Mouse (Mus musculus) CH12.LX (cell line): ENCODE data around the gene Mea1. TPM values are rescaled to one million over a fixed set of nuclear protein-coding genes. Genes with fewer than 3 reads are reported as not detected.

Source experiments
- DNase-seq: peaks from one replicate; pipeline ENCODE4 v3.0.0-alpha.2; 2013; ENCODE audit errors: extremely low read depth
- H3K27ac ChIP-seq: 2 replicates; pipeline ENCODE4 v1.5.1; 2012; ENCODE audit warnings: low read depth, mild to moderate bottlenecking, control low read depth, moderate library complexity; ENCODE audit not compliant: insufficient read depth
- H3K27me3 ChIP-seq: replicated peaks from 2 replicates; pipeline ENCODE3; 2012; ENCODE audit warnings: inconsistent platforms
- H3K36me3 ChIP-seq, 2 experiments: replicated peaks in 1 of 2; 2 replicates each; pipeline versions ENCODE3 to v1.6.1; 2012; ENCODE audit warnings: inconsistent platforms in 1 of 2, low read length in 1 of 2, mild to moderate bottlenecking in 1 of 2, mixed read lengths in 1 of 2, moderate library complexity in 1 of 2; ENCODE audit not compliant: control insufficient read depth in 1 of 2, insufficient read depth in 1 of 2
- H3K4me1 ChIP-seq, 2 experiments: 2 replicates each; pipeline ENCODE4 v1.6.1; 2012; ENCODE audit warnings: inconsistent platforms in 1 of 2, moderate library complexity in 1 of 2; ENCODE audit not compliant: insufficient read depth in 2 of 2, control insufficient read depth in 1 of 2
- H3K4me2 ChIP-seq: 2 replicates; pipeline ENCODE4 v1.6.1; 2012; ENCODE audit warnings: low read depth, mild to moderate bottlenecking, control low read depth; ENCODE audit not compliant: poor library complexity, insufficient read depth, severe bottlenecking
- H3K4me3 ChIP-seq, 3 experiments: fragments of 150-350 bp in 1 of 3; sonication (generic) in 1 of 3; replicated peaks in 1 of 3; 2 replicates each; pipeline versions ENCODE3 to v1.5.1; 2011 to 2012; ENCODE audit warnings: low read depth in 2 of 3, low read length in 2 of 3, mild to moderate bottlenecking in 2 of 3, moderate library complexity in 2 of 3, control low read depth in 1 of 3, improper control_type of control experiment in 1 of 3, inconsistent platforms in 1 of 3, mixed read lengths in 1 of 3; ENCODE audit not compliant: poor library complexity in 1 of 3
- H3K79me2 ChIP-seq: replicated peaks from 2 replicates; pipeline ENCODE4 v1.6.1; 2012; ENCODE audit warnings: mild to moderate bottlenecking, moderate library complexity; ENCODE audit not compliant: control insufficient read depth, poor library complexity, insufficient read depth, severe bottlenecking; ENCODE audit errors: extremely low read depth
- H3K9ac ChIP-seq: 2 replicates; pipeline ENCODE4 v1.6.1; 2012; ENCODE audit warnings: low read depth, mild to moderate bottlenecking, control low read depth, moderate library complexity; ENCODE audit not compliant: insufficient read depth
- H3K9me3 ChIP-seq: replicated peaks from 2 replicates; pipeline ENCODE3; 2012; ENCODE audit warnings: low read length, inconsistent platforms, mixed read lengths
- BHLHE40 ChIP-seq: IDR thresholded peaks from 2 replicates; pipeline ENCODE4 v1.6.1; 2011; ENCODE audit warnings: mild to moderate bottlenecking, low read depth, low read length, improper control_type of control experiment
- CHD1 ChIP-seq: IDR thresholded peaks from 2 replicates; pipeline ENCODE4 v1.6.1; 2012; ENCODE audit warnings: low read depth, low read length, improper control_type of control experiment, inconsistent platforms
- CHD2 ChIP-seq: IDR thresholded peaks from 2 replicates; pipeline ENCODE4 v1.6.1; 2011; ENCODE audit warnings: low read length, improper control_type of control experiment
- CTCF ChIP-seq, 2 experiments: IDR thresholded peaks in 1 of 2; conservative IDR thresholded peaks in 1 of 2; 2 replicates each; pipeline ENCODE4 v1.5.1; 2011 to 2012; ENCODE audit warnings: low read depth in 2 of 2, low read length in 2 of 2, improper control_type of control experiment in 1 of 2, inconsistent platforms in 1 of 2, mild to moderate bottlenecking in 1 of 2, moderate library complexity in 1 of 2
- IRF4 ChIP-seq: IDR thresholded peaks from 2 replicates; pipeline ENCODE4 v1.6.1; 2014; ENCODE audit warnings: low read depth, mild to moderate bottlenecking, inconsistent platforms, low read length, improper control_type of control experiment
- JUN ChIP-seq: IDR thresholded peaks from 2 replicates; pipeline ENCODE4 v1.6.1; 2011; ENCODE audit warnings: low read depth, mild to moderate bottlenecking, low read length, improper control_type of control experiment, moderate library complexity; ENCODE audit not compliant: insufficient read depth
- MAX ChIP-seq: IDR thresholded peaks from 2 replicates; pipeline ENCODE4 v1.6.1; 2011; ENCODE audit warnings: low read length, improper control_type of control experiment
- MEF2A ChIP-seq: IDR thresholded peaks from 2 replicates; pipeline ENCODE4 v1.6.1; 2014; ENCODE audit warnings: low read depth, mild to moderate bottlenecking, inconsistent platforms, low read length, improper control_type of control experiment, borderline replicate concordance
- MXI1 ChIP-seq: IDR thresholded peaks from 2 replicates; pipeline ENCODE4 v1.6.1; 2011; ENCODE audit warnings: mild to moderate bottlenecking, low read depth, low read length, improper control_type of control experiment
- NRF1 ChIP-seq: IDR thresholded peaks from 2 replicates; pipeline ENCODE4 v1.6.1; 2014; ENCODE audit warnings: low read depth, mild to moderate bottlenecking, inconsistent platforms, low read length, improper control_type of control experiment, moderate library complexity
- PAX5 ChIP-seq: IDR thresholded peaks from 2 replicates; pipeline ENCODE4 v1.6.1; 2012; ENCODE audit warnings: low read length, inconsistent platforms, mixed read lengths
- RCOR1 ChIP-seq: conservative IDR thresholded peaks from 2 replicates; pipeline ENCODE4 v1.6.1; 2012; ENCODE audit warnings: low read depth, mild to moderate bottlenecking, inconsistent platforms, low read length, improper control_type of control experiment
- TBP ChIP-seq: conservative IDR thresholded peaks from 2 replicates; pipeline ENCODE4 v1.6.1; 2011; ENCODE audit warnings: low read depth, low read length, improper control_type of control experiment
- TCF12 ChIP-seq: IDR thresholded peaks from 2 replicates; pipeline ENCODE4 v1.6.1; 2014; ENCODE audit warnings: low read depth, mild to moderate bottlenecking, inconsistent platforms, low read length, improper control_type of control experiment
- USF1 ChIP-seq: IDR thresholded peaks from 2 replicates; pipeline ENCODE4 v1.6.1; 2014; ENCODE audit warnings: low read depth, mild to moderate bottlenecking, inconsistent platforms, low read length, improper control_type of control experiment
- ZC3H11A ChIP-seq: IDR thresholded peaks from 2 replicates; pipeline ENCODE4 v1.6.1; 2012; ENCODE audit warnings: low read depth, mild to moderate bottlenecking, inconsistent platforms, low read length, improper control_type of control experiment
- ZMIZ1 ChIP-seq: IDR thresholded peaks from 2 replicates; pipeline ENCODE4 v1.6.1; 2012; ENCODE audit warnings: low read depth, mild to moderate bottlenecking, inconsistent platforms, low read length, improper control_type of control experiment
- ZNF384 ChIP-seq: IDR thresholded peaks from 2 replicates; pipeline ENCODE4 v1.6.1; 2012; ENCODE audit warnings: low read depth, low read length, improper control_type of control experiment, inconsistent platforms
- dilution Hi-C: fragments of 300-500 bp; cut with MboI; formaldehyde crosslinking; loops from 2 replicates; pipeline ENCODE4 v1.14.3; 2020; ENCODE audit warnings: low sequenced_read_pairs; ENCODE audit not compliant: extremely low pct_unique_long_range_greater_than_20kb, extremely low pct_ligation_motif_present
- in situ Hi-C: fragments of 300-500 bp; cut with MboI; formaldehyde crosslinking; loops from 3 replicates; pipeline ENCODE4 v1.14.3; 2019; ENCODE audit warnings: low sequenced_read_pairs, low pct_ligation_motif_present, low pct_unique_long_range_greater_than_20kb, mixed read lengths
- polyA plus RNA-seq: library from polyadenylated mRNA; unstranded; fragments of >175 nt; gene quantifications from 2 replicates; pipeline ENCODE4 v1.2.1, GENCODE M21; 2012; ENCODE audit warnings: low read depth; ENCODE audit not compliant: insufficient read length
- total RNA-seq, 2 experiments: library from RNA; depleted of rRNA; stranded (reverse); fragments of 300-350 nt in 1 of 2; fragments of >200 nt in 1 of 2; gene quantifications; 2 replicates each; pipeline ENCODE4 v1.2.3; 2012 to 2014

The Mea1 gene
- total and polyA plus RNA-seq, 3 experiments = 68.3 to 106 (median 86.1) TPM

DNA sequence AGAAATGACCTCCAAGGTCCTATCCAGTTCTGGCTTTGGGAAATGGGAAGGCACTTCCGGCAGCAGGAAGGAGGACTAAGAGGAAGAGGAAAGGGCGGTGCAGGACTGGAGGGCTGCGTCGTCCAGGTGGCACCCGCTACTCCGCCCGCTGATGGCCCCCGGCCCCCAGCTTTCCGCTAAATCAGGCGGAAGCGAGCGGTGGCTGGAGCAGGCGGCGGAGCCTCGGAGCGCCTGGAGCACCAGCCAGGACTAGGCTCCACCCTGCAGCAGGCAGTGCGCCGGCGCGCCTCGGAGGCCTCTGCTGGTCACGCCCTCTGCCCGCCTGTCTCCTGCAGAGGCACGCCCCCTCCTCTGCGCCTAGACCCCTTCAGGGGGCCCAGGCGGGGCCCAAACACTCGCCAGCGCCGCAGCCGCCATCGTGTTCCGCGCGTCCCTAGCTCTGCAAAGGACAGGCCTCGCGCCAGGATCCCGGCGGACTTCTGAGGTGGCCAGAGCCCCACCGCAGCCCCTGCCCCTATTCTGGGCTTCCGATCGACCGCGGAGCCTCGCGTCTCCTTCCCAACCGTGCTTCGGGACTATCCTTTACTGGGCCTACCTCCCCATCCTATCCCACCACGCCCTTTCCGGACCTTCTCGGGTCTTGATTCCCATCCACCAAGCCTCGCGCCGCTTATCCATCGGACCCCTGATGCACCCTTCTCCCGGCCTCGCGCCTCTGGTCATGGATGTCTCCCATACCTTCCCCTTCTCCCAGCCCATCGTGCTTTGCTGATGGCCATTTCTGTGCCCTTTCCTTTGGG is 28.2 kb upstream of the Mea1 start, which contains the start of gene Cul7 (continued):
- peak; percentile 71; the same call in 1 of the 2 replicates for TF ChIP-seq TCF12
- TF ChIP-seq MXI1 = peak; percentile 73
- no peak for TF ChIP-seq MEF2A
- TF ChIP-seq RCOR1 = no peak
- TF ChIP-seq MAX = peak; percentile 26; the same call in 1 of the 2 replicates
- no peak for TF ChIP-seq CTCF (conservative IDR thresholded peaks at IDR 0.05 in 1 of 2, IDR thresholded peaks at IDR 0.05 in 1 of 2; ENCODE audit: low read depth in 2 of 2, low read length in 2 of 2)
- TF ChIP-seq CHD2 = no peak
- TF ChIP-seq TBP = peak; percentile 77
- TF ChIP-seq BHLHE40 = no peak; the same call in 1 of the 2 replicates
- no peak for TF ChIP-seq USF1
- no peak for TF ChIP-seq JUN

- peaks cover 46 to 69% of the 10 kb centered on the region in 2 experiments for H3K36me3 ChIP-seq
- dilution Hi-C loops (no loop called here), in situ Hi-C loops (loop anchor here (5.0 kb wide), 2 partner anchors 61 to 121 kb away; partner anchors contain the start of genes 2310039H08Rik and Pex6)
- no peaks in the 10 kb centered on the region for H3K27me3 ChIP-seq
- peak overlapping the region; percentile 95 for H3K9ac ChIP-seq
- peaks cover 28% of the 10 kb centered on the region for H3K79me2 ChIP-seq
- no peak for DNase-seq
- H3K4me1 ChIP-seq = peaks cover 9 to 50% of the 10 kb centered on the region in 2 experiments
- peaks cover 5% of the 10 kb centered on the region for H3K9me3 ChIP-seq
- peak overlapping the region; percentile 30 for H3K4me2 ChIP-seq
- no peak overlapping the region for H3K27ac ChIP-seq
- TF ChIP-seq TBP = no peak
- TF ChIP-seq ZNF384 = no peak
- TF ChIP-seq PAX5 = no peak
- no peak for TF ChIP-seq ZMIZ1
- TF ChIP-seq ZC3H11A = no peak
- TF ChIP-seq CTCF (conservative IDR thresholded peaks at IDR 0.05 in 1 of 2, IDR thresholded peaks at IDR 0.05 in 1 of 2; ENCODE audit: low read depth in 2 of 2, low read length in 2 of 2) = no peak
- no peak for TF ChIP-seq NRF1
- no peak for TF ChIP-seq CHD1
- no peak for TF ChIP-seq IRF4
- TF ChIP-seq CHD2 = no peak
- peak overlapping the region; percentile 79 to 88 (median 84) for H3K4me3 ChIP-seq
Observed at GRCm38 (mm10) chr17:46651292-46651691, 27.3 kb upstream of the Mea1 start.
